Mouse (Mus musculus) liver, postnatal 0 days (tissue): Measurements from ENCODE around the gene Pwwp2b. TPM values are rescaled to one million over a fixed set of nuclear protein-coding genes. Genes with fewer than 3 reads are reported as not detected.

Source experiments
- ATAC-seq: fragments of 200-750 bp; cut with Nextera tagmentation; 2 replicates; pipeline ENCODE4 v1.8.0; 2017; ENCODE audit warnings: mild to moderate bottlenecking, moderate library complexity
- DNase-seq: peaks from one replicate; pipeline ENCODE4 v3.0.0-alpha.2; 2016
- H3K27ac ChIP-seq: fragments of 300-500 bp; sonication (generic); 2 replicates; pipeline ENCODE4 v1.5.1; 2014; ENCODE audit warnings: antibody characterized with exemption, moderate library complexity, mild to moderate bottlenecking, low read depth
- H3K27me3 ChIP-seq: fragments of 300-500 bp; sonication (generic); 2 replicates; pipeline ENCODE4 v1.6.1; 2014; ENCODE audit warnings: low read length, control low read depth, mixed read lengths; ENCODE audit not compliant: insufficient read depth
- H3K36me3 ChIP-seq: fragments of 300-500 bp; sonication (generic); replicated peaks from 2 replicates; pipeline ENCODE4 v1.6.1; 2014; ENCODE audit warnings: mild to moderate bottlenecking, control low read depth, low read length, moderate library complexity, mixed read lengths; ENCODE audit not compliant: insufficient read depth
- H3K4me1 ChIP-seq: fragments of 300-500 bp; sonication (generic); 2 replicates; pipeline ENCODE4 v1.6.1; 2014; ENCODE audit warnings: antibody characterized with exemption, mild to moderate bottlenecking, control low read depth; ENCODE audit not compliant: insufficient read depth
- H3K4me2 ChIP-seq: fragments of 300-500 bp; sonication (generic); 2 replicates; pipeline ENCODE4 v1.6.1; 2014; ENCODE audit warnings: low read depth, mild to moderate bottlenecking, low read length, moderate library complexity, mixed read lengths
- H3K4me3 ChIP-seq: fragments of 300-500 bp; sonication (generic); 2 replicates; pipeline ENCODE4 v1.5.1; 2014; ENCODE audit warnings: low read depth, low read length
- H3K9ac ChIP-seq: fragments of 300-500 bp; sonication (generic); replicated peaks from 2 replicates; pipeline ENCODE4 v1.6.1; 2014; ENCODE audit warnings: mild to moderate bottlenecking, moderate library complexity
- H3K9me3 ChIP-seq: fragments of 300-500 bp; sonication (generic); 2 replicates; pipeline ENCODE4 v1.6.1; 2016; ENCODE audit warnings: mild to moderate bottlenecking, control low read depth, low read length, mixed read lengths
- CTCF ChIP-seq: sonication (generic); IDR thresholded peaks from 2 replicates; pipeline ENCODE4 v1.5.1; 2016; ENCODE audit warnings: antibody characterized with exemption, low read depth
- EP300 ChIP-seq: IDR thresholded peaks from 2 replicates; pipeline ENCODE4 v1.6.1; 2016; ENCODE audit warnings: antibody characterized with exemption, low read depth, mild to moderate bottlenecking
- WGBS: fragments of 180-500 bp; shearing (Covaris S2); extraction: QIAGEN DNeasy Blood & Tissue Kit; methylation state at CpG from one replicate; pipeline ENCODE4 v1.1.7; 2014; ENCODE audit not compliant: insufficient replicate concordance; 5-methylcytosine and 5-hydroxymethylcytosine counted together
- polyA plus RNA-seq: library from polyadenylated mRNA; unstranded; fragments of >200 nt; fragmentation: Nextera tagmentation; extraction: Ambion mirVana; gene quantifications from 2 replicates; pipeline ENCODE4 v1.2.1, GENCODE M21; 2015

The Pwwp2b gene
- polyA plus RNA-seq, 1 experiment from 2014 or later: 1.3 TPM

GRCm38 (mm10) chr7:139303280-139304011 lies 55.2 kb downstream of the Pwwp2b start:
- Histone ChIP-seq H3K4me3 (no peak overlapping the region), H3K4me2 (no peak overlapping the region), H3K4me1 (no peaks in the 10 kb centered on the region), H3K27ac (no peak overlapping the region), H3K9ac (no peak overlapping the region), H3K27me3 (no peaks in the 10 kb centered on the region), H3K36me3 (no peaks in the 10 kb centered on the region), H3K9me3 (no peaks in the 10 kb centered on the region)
- ATAC-seq: peak; percentile 70
- DNase-seq: peak; percentile 88
- TF ChIP-seq EP300 (no peak), CTCF (peak; percentile 96)
- WGBS: 34% methylated on average over 6 of the region's 6 CpGs

- TF ChIP-seq EP300 (no peak), CTCF (peak; percentile 40)
- Histone ChIP-seq H3K9me3 (no peaks in the 10 kb centered on the region), H3K4me3 (no peak overlapping the region), H3K9ac (no peak overlapping the region), H3K27me3 (no peaks in the 10 kb centered on the region), H3K36me3 (no peaks in the 10 kb centered on the region), H3K27ac (no peak overlapping the region), H3K4me2 (no peak overlapping the region), H3K4me1 (no peaks in the 10 kb centered on the region)
- DNase-seq (no peak), ATAC-seq (no peak)
- 39% methylated on average over 5 of the region's 5 CpGs for WGBS
Measured at GRCm38 (mm10) chr7:139304322-139304721, 56.0 kb downstream of the Pwwp2b start.

GRCm38 (mm10) chr7:139307056-139307455 lies 58.8 kb downstream of the Pwwp2b start:
- Histone ChIP-seq H3K9ac (no peak overlapping the region), H3K27ac (no peak overlapping the region), H3K36me3 (no peaks in the 10 kb centered on the region), H3K27me3 (no peaks in the 10 kb centered on the region), H3K4me1 (no peaks in the 10 kb centered on the region), H3K9me3 (no peaks in the 10 kb centered on the region), H3K4me2 (no peak overlapping the region), H3K4me3 (no peak overlapping the region)
- no peak for TF ChIP-seq EP300
- no peak for TF ChIP-seq CTCF
- 43% methylated on average over 2 of the region's 2 CpGs for WGBS
- no peak for ATAC-seq
- DNase-seq: no peak

- 68% methylated on average over 8 of the region's 8 CpGs for WGBS
- no peak for DNase-seq
- no peak for ATAC-seq
- Histone ChIP-seq H3K4me3 (no peak overlapping the region), H3K9ac (no peak overlapping the region), H3K27ac (no peak overlapping the region), H3K9me3 (no peaks in the 10 kb centered on the region), H3K27me3 (no peaks in the 10 kb centered on the region), H3K4me2 (no peak overlapping the region), H3K4me1 (no peaks in the 10 kb centered on the region), H3K36me3 (no peaks in the 10 kb centered on the region)
- peak; percentile 34 for TF ChIP-seq CTCF
- TF ChIP-seq EP300: no peak
Measured at GRCm38 (mm10) chr7:139308140-139308895, 60.0 kb downstream of the Pwwp2b start.

- Histone ChIP-seq H3K4me2 (no peak overlapping the region), H3K27ac (no peak overlapping the region), H3K36me3 (no peaks in the 10 kb centered on the region), H3K9me3 (no peaks in the 10 kb centered on the region), H3K9ac (no peak overlapping the region), H3K27me3 (no peaks in the 10 kb centered on the region), H3K4me3 (no peak overlapping the region), H3K4me1 (no peaks in the 10 kb centered on the region)
- 51% methylated on average over 2 of the region's 2 CpGs for WGBS
- DNase-seq (no peak), ATAC-seq (no peak)
- 0 out of 2 replicates have a peak, but pooled peaks have one; percentile 19 for TF ChIP-seq CTCF
- no peak for TF ChIP-seq EP300
Measured at GRCm38 (mm10) chr7:139309106-139309505, 60.8 kb downstream of the Pwwp2b start.

- H3K27ac ChIP-seq: no peak overlapping the region
- WGBS: 59% methylated on average over 6 of the region's 6 CpGs
- no peaks in the 10 kb centered on the region for H3K27me3 ChIP-seq
- DNase-seq (no peak), ATAC-seq (no peak)
- H3K4me3 ChIP-seq: no peak overlapping the region
- no peaks in the 10 kb centered on the region for H3K36me3 ChIP-seq
- TF ChIP-seq CTCF: no peak
- no peak for TF ChIP-seq EP300
- no peak overlapping the region for H3K4me2 ChIP-seq
- H3K9me3 ChIP-seq: no peaks in the 10 kb centered on the region
- H3K4me1 ChIP-seq: no peaks in the 10 kb centered on the region
- H3K9ac ChIP-seq: no peak overlapping the region
Measured at GRCm38 (mm10) chr7:139310487-139310951, 62.2 kb downstream of the Pwwp2b start.
